Mouse (Mus musculus) MEL (cell line): Measurements from ENCODE around the gene Igfals.

Experiments
- BHLHE40 ChIP-seq: IDR thresholded peaks from 2 replicates; pipeline ENCODE4 v1.6.1; 2012; ENCODE audit warnings: low read depth, mild to moderate bottlenecking, inconsistent platforms, low read length, improper control_type of control experiment, borderline replicate concordance
- CHD2 ChIP-seq: IDR thresholded peaks from 2 replicates; pipeline ENCODE4 v1.6.1; 2011; ENCODE audit warnings: low read length, improper control_type of control experiment
- CTCF ChIP-seq, 3 experiments: IDR thresholded peaks in 2 of 3; conservative IDR thresholded peaks in 1 of 3; 2 replicates each; pipeline ENCODE4 v1.5.1; 2011 to 2012; ENCODE audit warnings: low read length in 3 of 3, low read depth in 2 of 3, mild to moderate bottlenecking in 2 of 3, improper control_type of control experiment in 1 of 3, inconsistent platforms in 1 of 3, mixed read lengths in 1 of 3, moderate library complexity in 1 of 3; ENCODE audit not compliant: control insufficient read depth in 1 of 3, insufficient read depth in 1 of 3, poor library complexity in 1 of 3, severe bottlenecking in 1 of 3
- GATA1 ChIP-seq: IDR thresholded peaks from 2 replicates; pipeline ENCODE4 v1.6.1; 2011; ENCODE audit warnings: low read depth, low read length, improper control_type of control experiment
- HCFC1 ChIP-seq: IDR thresholded peaks from 2 replicates; pipeline ENCODE4 v1.6.1; 2012; ENCODE audit warnings: low read depth, mild to moderate bottlenecking, inconsistent platforms, low read length, improper control_type of control experiment, moderate library complexity
- KAT2A ChIP-seq: conservative IDR thresholded peaks from 2 replicates; pipeline ENCODE4 v1.6.1; 2012; ENCODE audit warnings: low read depth, low read length, improper control_type of control experiment, inconsistent platforms
- MAX ChIP-seq: IDR thresholded peaks from 2 replicates; pipeline ENCODE4 v1.6.1; 2011; ENCODE audit warnings: low read length, improper control_type of control experiment
- POLR2A ChIP-seq, 2 experiments: IDR thresholded peaks; 2 replicates each; pipeline ENCODE4 v1.6.1; 2011 to 2012; ENCODE audit warnings: low read length in 2 of 2, mild to moderate bottlenecking in 2 of 2, control low read depth in 1 of 2, improper control_type of control experiment in 1 of 2, low read depth in 1 of 2, moderate library complexity in 1 of 2; ENCODE audit not compliant: control insufficient read depth in 1 of 2, insufficient read depth in 1 of 2, poor library complexity in 1 of 2

DNA sequence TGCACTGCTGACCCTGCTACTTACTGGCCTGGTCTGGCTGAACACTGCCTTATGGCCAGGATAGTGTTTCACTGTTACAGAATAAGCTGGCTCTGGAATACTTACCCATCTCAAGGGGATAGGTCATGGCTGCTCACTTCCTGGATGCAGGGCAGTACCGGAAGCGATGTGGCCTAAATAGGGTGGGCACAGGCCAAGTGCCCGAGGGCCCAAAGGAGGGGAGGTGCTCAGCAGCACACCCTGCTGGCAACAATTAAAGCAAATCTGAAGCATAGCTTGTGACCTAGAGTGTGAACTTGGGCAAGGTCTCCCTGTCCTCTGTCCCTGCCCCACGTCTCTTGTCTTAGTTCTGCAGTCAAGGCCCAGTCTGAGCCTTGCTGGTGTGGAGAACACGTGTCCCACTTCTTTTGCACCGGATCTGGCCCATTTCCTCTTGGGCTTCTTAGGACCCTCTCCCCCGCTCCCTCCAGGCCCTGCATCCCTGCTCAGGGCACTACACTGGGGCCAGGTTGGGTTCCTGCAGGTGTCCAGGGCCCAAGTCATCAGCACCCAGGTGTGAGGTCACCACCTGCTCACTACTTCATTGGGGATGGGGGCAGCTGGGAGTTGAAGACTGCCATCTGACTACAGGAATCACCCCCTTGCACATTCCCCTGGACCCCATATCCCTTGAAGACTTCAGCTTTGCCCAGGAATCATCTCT, 16.1 kb downstream of the Igfals start:
- TF ChIP-seq CTCF (IDR thresholded peaks at IDR 0.05 in 2 of 3, conservative IDR thresholded peaks at IDR 0.05 in 1 of 3; ENCODE audit: control insufficient read depth in 1 of 3, insufficient read depth in 1 of 3, low read depth in 2 of 3, low read length in 3 of 3, poor library complexity in 1 of 3, severe bottlenecking in 1 of 3) (peak; percentile 63 to 67 (median 64)), POLR2A (IDR thresholded peaks at IDR 0.05; ENCODE audit: control insufficient read depth in 1 of 2, insufficient read depth in 1 of 2, low read depth in 1 of 2, low read length in 2 of 2, poor library complexity in 1 of 2) (peak in 1 of 2 experiments; percentile 53; a peak in 2 of 4 replicates), KAT2A (no peak), MAX (no peak), HCFC1 (no peak), CHD2 (no peak), BHLHE40 (no peak), GATA1 (no peak)
